Mouse (Mus musculus): ENCODE data around the gene 1600014C23Rik. TPM values are rescaled to one million over a fixed set of nuclear protein-coding genes. Genes with fewer than 3 reads are reported as not detected.

1600014C23Rik gene
- total RNA-seq, 2 experiments from 2014 or later = not detected

GRCm38 (mm10) chr17:45693812-45694565 lies 39.7 kb downstream of the 1600014C23Rik start:
- no peak for DNase-seq (ENCODE audit: low spot score in 2 of 2)

- no peak for DNase-seq (ENCODE audit: low spot score in 2 of 2)
These were observed 41.5 kb downstream of the 1600014C23Rik start for GRCm38 (mm10) chr17:45692159-45692558.

GRCm38 (mm10) chr17:45690044-45690443 lies 43.6 kb downstream of the 1600014C23Rik start:
- DNase-seq (ENCODE audit: low spot score in 2 of 2) = no peak

GRCm38 (mm10) chr17:45689120-45689519 lies 44.5 kb downstream of the 1600014C23Rik start:
- DNase-seq (ENCODE audit: low spot score in 2 of 2) = no peak

GRCm38 (mm10) chr17:45686716-45687115 lies 46.9 kb downstream of the 1600014C23Rik start, which contains the start of gene Tmem63b:
Gene Tmem63b (minus strand): TSS chr17:45686905.
- no peak for DNase-seq (ENCODE audit: low spot score in 2 of 2)

GRCm38 (mm10) chr17:45686093-45686619 lies 47.5 kb downstream of the 1600014C23Rik start, which contains the start of gene Mrpl14:
Gene Mrpl14 (plus strand): TSS chr17:45686322.
- DNase-seq (ENCODE audit: low spot score in 2 of 2) = peak; percentile 90 to 94

GRCm38 (mm10) chr17:45685171-45686092 lies 48.2 kb downstream of the 1600014C23Rik start:
- peak; percentile 45 to 60 for DNase-seq (ENCODE audit: low spot score in 2 of 2)

- peak in 1 of 2 experiments; percentile 19 for DNase-seq (ENCODE audit: low spot score in 2 of 2)
These were observed 48.9 kb downstream of the 1600014C23Rik start for GRCm38 (mm10) chr17:45684667-45685131.

Other genes starting within 250 kb of the 1600014C23Rik start
- gene Aars2, start 227.0 kb downstream of the 1600014C23Rik start, total RNA-seq (2021) = 10 to 100 TPM; 20.4 to 24.2 TPM
- 1 to 10 TPM in 1 of 2 experiments, under 1 TPM in 1; 0.88 to 1.1 TPM for gene Tcte1, start 210.4 kb downstream of the 1600014C23Rik start, total RNA-seq (2021)
- gene Tmem151b, start 184.2 kb downstream of the 1600014C23Rik start, total RNA-seq (2021) = 100 to 1,000 TPM; 106 to 107 TPM
- 1 to 10 TPM; 3.4 to 3.6 TPM for gene Nfkbie, start 178.1 kb downstream of the 1600014C23Rik start, total RNA-seq (2021)
- 10 to 100 TPM; 47.3 to 52.8 TPM for gene Slc35b2, start 170.0 kb downstream of the 1600014C23Rik start, total RNA-seq (2021)
- gene Hsp90ab1, start 160.6 kb downstream of the 1600014C23Rik start, total RNA-seq (2021) = 1,000 to 10,000 TPM; 1,658 to 1,733 TPM
- gene Slc29a1, start 134.2 kb downstream of the 1600014C23Rik start, total RNA-seq (2021) = 10 to 100 TPM; 17.5 to 22.9 TPM
- gene Mymx, start 131.7 kb downstream of the 1600014C23Rik start, total RNA-seq (2021) = not detected
- gene Capn11, start 74.5 kb downstream of the 1600014C23Rik start, total RNA-seq (2021) = under 1 TPM; 0.14 to 0.25 TPM
- 10 to 100 TPM; 36.4 to 43.5 TPM for gene Mrpl14, start 47.5 kb downstream of the 1600014C23Rik start, total RNA-seq (2021)
- gene Tmem63b, start 46.9 kb downstream of the 1600014C23Rik start, total RNA-seq (2021) = 100 to 1,000 TPM; 219 to 224 TPM